Mouse (Mus musculus) gastrocnemius, postnatal 36 days (tissue): ENCODE results near the gene Gm26657. TPM values are rescaled to one million over a fixed set of nuclear protein-coding genes. Genes with fewer than 3 reads are reported as not detected.

Experiments used
- DNase-seq, 2 experiments: peaks; one replicate each; pipeline ENCODE4 v3.0.0; 2022
- intact Hi-C: fragments of 180-260 bp; cut with DNase I; formaldehyde crosslinking; loops from one replicate; pipeline ENCODE4 v1.15.1; 2025
- total RNA-seq, 2 experiments: library from RNA; stranded (reverse); gene quantifications; 2 replicates each; pipeline ENCODE4 v1.2.3; 2021

Gm26657 gene
- total RNA-seq, 2 experiments from 2014 or later: not detected

- intact Hi-C loops: no loop called here
- no peak for DNase-seq
Observed at GRCm38 (mm10) chr4:56756966-56757600, 17.2 kb downstream of the Gm26657 start.

- intact Hi-C loops: no loop called here
Observed at GRCm38 (mm10) chr4:56757693-56758092, 17.8 kb downstream of the Gm26657 start.

DNA sequence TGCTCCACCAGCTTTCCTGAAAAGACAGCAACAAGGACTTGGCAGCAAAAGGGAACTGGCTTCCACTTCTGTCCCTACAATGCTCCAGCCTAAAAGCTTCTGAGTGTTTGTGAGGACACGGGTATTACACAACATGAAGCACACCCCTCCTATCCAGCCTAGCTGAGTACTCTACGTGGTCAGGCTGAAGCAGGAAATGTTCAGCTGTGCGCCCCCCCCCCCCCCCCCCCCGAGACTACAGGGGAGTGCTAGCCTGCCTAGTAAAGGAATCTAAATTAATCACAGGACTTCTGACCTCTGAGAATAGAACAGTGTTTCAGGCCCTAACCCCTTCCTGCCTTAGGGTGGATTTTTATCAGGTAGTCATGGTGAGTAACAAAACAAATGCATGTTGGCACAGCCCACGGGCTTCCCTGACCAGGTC lies 28.0 kb downstream of the Gm26657 start:
- no peak for DNase-seq
- intact Hi-C loops: no loop called here

More at GRCm38 (mm10) chr4:56757693-56758092, 17.8 kb downstream of the Gm26657 start:
- no peak for DNase-seq

DNA sequence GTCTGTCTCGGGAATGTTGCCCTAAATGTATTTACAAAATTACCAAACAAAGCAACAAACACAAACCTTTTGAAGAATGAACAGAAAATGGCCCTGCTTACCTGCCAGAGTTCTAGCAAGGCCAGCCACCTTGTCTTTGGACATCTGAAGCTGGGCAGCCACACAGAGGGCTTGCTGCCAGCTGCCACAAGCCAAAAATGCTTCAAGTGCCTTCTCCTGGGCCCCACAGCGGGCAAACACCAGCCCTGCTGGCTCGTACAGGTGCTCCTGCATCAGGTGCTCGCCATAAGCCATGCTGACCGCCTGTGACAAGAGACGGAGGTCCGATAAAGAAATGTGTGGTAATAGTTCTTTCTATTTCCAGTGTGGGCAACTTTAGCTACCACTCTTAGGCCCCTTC lies 29.0 kb downstream of the Gm26657 start:
- DNase-seq: no peak
- intact Hi-C loops: no loop called here

GRCm38 (mm10) chr4:56771065-56771464 lies 31.2 kb downstream of the Gm26657 start:
- DNase-seq: no peak
- intact Hi-C loops: no loop called here

Other genes with a start within 250 kb of the Gm26657 start
- gene Actl7b, start 1.4 kb downstream of the Gm26657 start, total RNA-seq: not detected
- gene Actl7a, start 3.3 kb downstream of the Gm26657 start, total RNA-seq: not detected
- 10 to 100 TPM; 17.5 to 22.9 TPM for gene Elp1, start 62.3 kb downstream of the Gm26657 start, total RNA-seq
- 1 to 10 TPM; 1.1 to 2.3 TPM for gene Fam206a, start 62.3 kb downstream of the Gm26657 start, total RNA-seq
- gene Ctnnal1, start 125.1 kb downstream of the Gm26657 start, total RNA-seq: 1 to 10 TPM; 8.3 to 9.2 TPM
- gene Tmem245, start 207.4 kb downstream of the Gm26657 start, total RNA-seq: 10 to 100 TPM; 16.3 to 23.9 TPM